Mouse (Mus musculus) intestine, embryonic 15.5 days (tissue): ENCODE measurements around the gene Lonrf2. TPM values are rescaled to one million over a fixed set of nuclear protein-coding genes. Genes with fewer than 3 reads are reported as not detected.

Experiments
- ATAC-seq: fragments of 200-750 bp; cut with Nextera tagmentation; 2 replicates; pipeline ENCODE4 v1.8.0; 2017; ENCODE audit warnings: moderate TSS enrichment, moderate library complexity
- H3K27ac ChIP-seq: fragments of 300-500 bp; sonication (generic); 2 replicates; pipeline ENCODE4 v1.5.1; 2015; ENCODE audit warnings: mild to moderate bottlenecking, inconsistent platforms
- H3K27me3 ChIP-seq: fragments of 300-500 bp; sonication (generic); replicated peaks from 2 replicates; pipeline ENCODE4 v1.6.1; 2015; ENCODE audit warnings: inconsistent platforms
- H3K36me3 ChIP-seq: fragments of 300-500 bp; sonication (generic); 2 replicates; pipeline ENCODE4 v1.6.1; 2015; ENCODE audit warnings: inconsistent platforms
- H3K4me1 ChIP-seq: fragments of 300-500 bp; sonication (generic); replicated peaks from 2 replicates; pipeline ENCODE4 v1.6.1; 2015; ENCODE audit warnings: inconsistent platforms
- H3K4me2 ChIP-seq: fragments of 300-500 bp; sonication (generic); replicated peaks from 2 replicates; pipeline ENCODE4 v1.6.1; 2015; ENCODE audit warnings: mild to moderate bottlenecking, inconsistent platforms
- H3K4me3 ChIP-seq: fragments of 300-500 bp; sonication (generic); replicated peaks from 2 replicates; pipeline ENCODE4 v1.5.1; 2015; ENCODE audit warnings: inconsistent platforms
- H3K9ac ChIP-seq: fragments of 300-500 bp; sonication (generic); 2 replicates; pipeline ENCODE4 v1.6.1; 2015; ENCODE audit warnings: inconsistent platforms
- H3K9me3 ChIP-seq: fragments of 300-500 bp; sonication (generic); 2 replicates; pipeline ENCODE4 v1.6.1; 2016; ENCODE audit warnings: inconsistent platforms
- WGBS: fragments of 180-500 bp; shearing (Covaris S2); methylation state at CpG from one replicate; pipeline ENCODE4 v1.1.7; 2015; 5-methylcytosine and 5-hydroxymethylcytosine counted together
- polyA plus RNA-seq: library from polyadenylated mRNA; unstranded; fragments of >200 nt; fragmentation: Nextera tagmentation; extraction: Ambion mirVana; gene quantifications from 2 replicates; pipeline ENCODE4 v1.2.1, GENCODE M21; 2015

Lonrf2 gene
- polyA plus RNA-seq, 1 experiment from 2014 or later = 1.1 TPM

- 39% methylated on average over 9 of the region's 9 CpGs for WGBS
- Histone ChIP-seq H3K4me1 (0 out of 2 replicates have a peak, but pooled peaks cover 7% of the 10 kb centered on the region), H3K27ac (no peak overlapping the region), H3K4me2 (no peak overlapping the region), H3K9ac (no peak overlapping the region), H3K36me3 (no peaks in the 10 kb centered on the region), H3K9me3 (no peaks in the 10 kb centered on the region), H3K4me3 (no peak overlapping the region), H3K27me3 (no peaks in the 10 kb centered on the region)
- ATAC-seq = no peak
Observed at GRCm38 (mm10) chr1:38760424-38760823, 76.1 kb downstream of the Lonrf2 start.

DNA sequence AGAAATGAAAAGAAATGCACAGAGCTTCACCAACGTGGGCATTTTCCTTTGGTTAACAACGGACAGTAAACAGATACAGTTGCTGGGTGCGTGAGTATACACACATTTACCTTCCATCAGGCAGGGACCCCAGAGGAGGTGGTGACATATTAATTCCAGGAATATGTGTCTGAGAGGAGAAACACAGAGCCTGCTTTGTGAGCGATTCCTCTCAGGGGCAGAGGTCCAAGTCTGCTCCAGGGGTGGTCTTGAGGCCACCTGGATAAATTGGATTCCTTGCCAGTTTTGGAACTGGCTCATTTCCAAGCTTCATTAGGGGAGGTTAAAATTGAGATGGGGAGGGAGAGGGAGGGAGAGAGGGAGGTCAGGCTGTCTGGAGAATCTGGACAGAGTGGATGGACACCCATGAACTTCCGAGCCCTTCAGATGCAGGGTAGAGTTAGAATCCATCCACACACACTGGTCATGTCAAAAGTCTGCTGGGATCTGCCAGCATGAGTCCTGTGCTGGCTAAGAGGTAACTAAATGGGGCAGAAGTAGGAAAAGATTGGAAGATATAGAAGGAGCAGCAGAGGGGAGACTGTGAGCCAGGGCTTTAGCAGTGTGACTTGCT, 78.6 kb downstream of the Lonrf2 start:
- Histone ChIP-seq H3K27ac (no peak overlapping the region), H3K4me3 (no peak overlapping the region), H3K27me3 (no peaks in the 10 kb centered on the region), H3K4me2 (no peak overlapping the region), H3K9me3 (no peaks in the 10 kb centered on the region), H3K9ac (no peak overlapping the region), H3K4me1 (0 out of 2 replicates have a peak, but pooled peaks cover 3% of the 10 kb centered on the region), H3K36me3 (no peaks in the 10 kb centered on the region)
- WGBS = 49% methylated on average over 5 of the region's 5 CpGs
- no peak; the same call in 1 of the 2 replicates for ATAC-seq

GRCm38 (mm10) chr1:38743863-38744262, 92.6 kb downstream of the Lonrf2 start:
- no peak overlapping the region for H3K4me3 ChIP-seq
- H3K4me2 ChIP-seq = no peak overlapping the region
- no peaks in the 10 kb centered on the region for H3K9me3 ChIP-seq
- WGBS = 44% methylated on average over 1 of the region's 1 CpGs
- ATAC-seq = no peak
- H3K4me1 ChIP-seq = no peaks in the 10 kb centered on the region
- H3K36me3 ChIP-seq = no peaks in the 10 kb centered on the region
- H3K27me3 ChIP-seq = no peaks in the 10 kb centered on the region
- H3K27ac ChIP-seq = no peak overlapping the region
- no peak overlapping the region for H3K9ac ChIP-seq

Other genes starting within 250 kb of the Lonrf2 start
- gene Aff3, start 171.8 kb downstream of the Lonrf2 start, polyA plus RNA-seq = 8.5 and 9.3 TPM in 2 replicates
- 3.9 and 4.4 TPM in 2 replicates for gene Chst10, start 61.5 kb upstream of the Lonrf2 start, polyA plus RNA-seq
- gene Nms, start 102.4 kb upstream of the Lonrf2 start, polyA plus RNA-seq = not detected in 2 replicates
- 160 and 175 TPM in 2 replicates for gene Pdcl3, start 148.9 kb upstream of the Lonrf2 start, polyA plus RNA-seq